Mouse (Mus musculus): ENCODE results near the gene Tmem167b. TPM values are rescaled to one million over a fixed set of nuclear protein-coding genes. Genes with fewer than 3 reads are reported as not detected.

The Tmem167b gene
- polyA plus RNA-seq, 1 experiment from 2014 or later, result 41.8 TPM

DNA sequence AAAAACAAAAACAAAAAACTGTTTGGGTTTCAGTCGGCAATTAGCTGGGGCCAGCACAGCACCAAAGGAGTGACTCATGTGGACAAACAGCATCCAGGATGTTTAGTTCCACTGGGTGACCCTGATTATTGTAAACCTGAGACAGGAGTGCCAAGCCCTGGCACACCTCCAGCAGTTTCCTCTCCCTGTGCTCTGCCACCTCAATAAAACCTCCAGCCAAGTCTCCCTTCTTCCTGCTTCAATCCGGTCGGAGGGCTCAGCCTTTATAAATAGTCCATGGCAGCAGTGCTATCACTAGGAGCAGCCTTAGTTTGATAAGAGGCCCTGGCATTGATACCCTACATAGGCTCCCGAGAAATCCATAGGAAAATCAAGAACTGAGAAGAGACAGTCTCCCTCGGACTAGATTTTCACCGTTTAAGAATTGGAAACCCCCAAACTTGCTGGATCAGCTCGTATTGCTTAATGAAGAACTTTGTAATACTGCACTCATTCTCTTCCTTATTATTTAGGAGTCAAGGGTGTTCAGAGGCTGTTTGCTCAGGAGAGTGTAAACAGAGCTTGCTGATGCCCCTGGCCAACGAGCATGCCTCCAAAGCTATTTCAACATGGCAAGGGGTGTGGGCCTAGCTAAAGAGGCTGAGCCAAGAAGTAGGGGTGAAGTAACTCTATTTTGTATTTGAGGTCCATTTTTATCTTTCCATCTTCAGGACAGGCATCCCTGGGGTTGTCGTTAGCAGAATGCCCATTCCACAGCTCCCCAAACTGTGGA is 29.0 kb downstream of the Tmem167b start:
- H3K4me1 ChIP-seq (ENCODE audit: insufficient read depth, low read depth, low read length), result no peaks in the 10 kb centered on the region
- peak overlapping the region; percentile 65 for H3K27ac ChIP-seq (ENCODE audit: low read length)
- no peak overlapping the region for H3K4me3 ChIP-seq (ENCODE audit: low read depth, low read length)
- ATAC-seq (peak; percentile 79), DNase-seq (ENCODE audit: low spot score) (peak; percentile 85)
- H3K9me3 ChIP-seq (ENCODE audit: low read length), result no peaks in the 10 kb centered on the region
- 0 out of 2 replicates have a peak, but pooled peaks cover 3% of the 10 kb centered on the region for H3K27me3 ChIP-seq (replicated peaks; ENCODE audit: insufficient read depth, low read length)
- TF ChIP-seq CTCF (IDR thresholded peaks at IDR 0.05), result no peak
- peak; percentile 54; the same call in 1 of the 2 replicates for TF ChIP-seq EP300 (IDR thresholded peaks at IDR 0.05)
- no peaks in the 10 kb centered on the region for H3K36me3 ChIP-seq (ENCODE audit: insufficient read depth, low read length)
- no peak overlapping the region for H3K9ac ChIP-seq (replicated peaks; ENCODE audit: low read depth)
- H3K4me2 ChIP-seq (replicated peaks; ENCODE audit: low read depth, low read length), result no peak overlapping the region; the same call in 1 of the 2 replicates
- WGBS, result 42% methylated on average over 9 of the region's 9 CpGs

DNA sequence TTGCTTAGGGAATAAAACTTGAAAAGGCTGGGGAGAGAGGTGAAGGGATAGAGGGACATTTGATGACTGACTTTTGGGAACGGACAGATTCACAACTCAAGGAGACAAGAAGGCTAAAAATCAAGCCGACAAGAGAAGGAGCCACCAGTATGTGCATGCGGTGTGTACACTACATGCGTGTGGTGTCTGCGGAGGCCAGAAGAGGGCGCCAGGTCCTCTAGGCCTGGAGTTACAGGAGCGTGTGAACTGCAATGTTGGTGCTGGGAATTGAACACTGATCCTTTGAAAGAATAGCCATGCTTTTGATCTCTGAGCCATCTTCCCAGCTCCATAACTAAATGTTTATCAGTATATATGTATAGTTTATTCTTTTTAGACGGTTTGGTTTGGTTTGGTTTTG is 33.8 kb downstream of the Tmem167b start:
- H3K27me3 ChIP-seq (replicated peaks; ENCODE audit: insufficient read depth, low read length), result no peaks in the 10 kb centered on the region
- WGBS, result 94% methylated on average over 8 of the region's 8 CpGs
- ATAC-seq, result no peak
- no peak overlapping the region for H3K4me3 ChIP-seq (ENCODE audit: low read depth, low read length)
- no peak overlapping the region for H3K27ac ChIP-seq (ENCODE audit: low read length)
- no peaks in the 10 kb centered on the region for H3K9me3 ChIP-seq (ENCODE audit: low read length)
- no peaks in the 10 kb centered on the region for H3K36me3 ChIP-seq (ENCODE audit: insufficient read depth, low read length)
- H3K9ac ChIP-seq (replicated peaks; ENCODE audit: low read depth), result no peak overlapping the region
- no peaks in the 10 kb centered on the region for H3K4me1 ChIP-seq (ENCODE audit: insufficient read depth, low read depth, low read length)
- TF ChIP-seq CTCF (IDR thresholded peaks at IDR 0.05), result no peak
- no peak for TF ChIP-seq EP300 (IDR thresholded peaks at IDR 0.05)
- no peak for DNase-seq (ENCODE audit: low spot score)
- no peak overlapping the region for H3K4me2 ChIP-seq (replicated peaks; ENCODE audit: low read depth, low read length)

DNA sequence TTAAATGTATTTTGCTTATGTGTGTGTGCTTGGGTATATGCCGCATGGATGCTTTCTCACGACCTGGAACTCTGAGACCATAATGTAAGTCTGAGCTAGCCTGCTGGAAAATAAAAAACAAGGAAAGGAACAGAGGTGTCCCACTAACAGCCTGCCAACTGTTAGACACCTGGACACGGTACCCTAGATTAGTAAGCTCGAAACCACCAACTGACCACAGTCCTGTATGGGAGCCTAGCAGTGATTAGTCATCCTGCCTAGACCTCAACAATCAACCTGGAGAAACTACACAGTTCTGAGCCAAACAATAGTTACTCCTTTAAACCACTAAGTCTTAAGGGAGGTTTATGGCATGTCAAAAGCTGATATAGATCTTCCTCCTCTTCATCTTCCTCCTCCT is 38.9 kb downstream of the Tmem167b start:
- TF ChIP-seq EP300 (IDR thresholded peaks at IDR 0.05) (no peak), CTCF (IDR thresholded peaks at IDR 0.05) (no peak)

DNA sequence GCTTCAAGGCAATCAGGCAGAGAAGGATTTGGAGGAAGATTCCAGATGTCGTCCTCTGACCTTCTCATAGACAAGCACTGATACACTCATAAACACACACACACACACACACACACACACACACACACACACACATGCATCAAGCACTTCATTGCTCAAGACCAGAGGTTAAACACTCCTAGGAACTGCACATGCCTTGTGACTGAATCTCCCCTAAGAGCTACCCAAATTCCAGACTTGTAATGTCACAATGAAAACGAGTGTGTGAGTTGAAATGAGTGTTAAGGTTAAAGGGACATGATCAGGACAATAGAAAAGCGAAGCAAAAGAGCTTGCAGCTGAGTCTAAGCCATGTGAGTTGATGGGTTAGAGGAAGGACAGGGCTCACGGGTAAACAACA is 44.0 kb downstream of the Tmem167b start:
- H3K9ac ChIP-seq (replicated peaks; ENCODE audit: low read depth), result no peak overlapping the region
- DNase-seq (ENCODE audit: low spot score) (peak; percentile 68), ATAC-seq (peak; percentile 64)
- no peaks in the 10 kb centered on the region for H3K27me3 ChIP-seq (replicated peaks; ENCODE audit: insufficient read depth, low read length)
- whole genome bisulfite sequencing, result 34% methylated on average over 4 of the region's 4 CpGs
- 0 out of 2 replicates have a peak, but pooled peaks cover 3% of the 10 kb centered on the region for H3K4me1 ChIP-seq (ENCODE audit: insufficient read depth, low read depth, low read length)
- no peak overlapping the region for H3K4me2 ChIP-seq (replicated peaks; ENCODE audit: low read depth, low read length)
- no peak overlapping the region for H3K27ac ChIP-seq (ENCODE audit: low read length)
- no peaks in the 10 kb centered on the region for H3K36me3 ChIP-seq (ENCODE audit: insufficient read depth, low read length)
- H3K4me3 ChIP-seq (ENCODE audit: low read depth, low read length), result no peak overlapping the region
- TF ChIP-seq CTCF (IDR thresholded peaks at IDR 0.05) (no peak), EP300 (IDR thresholded peaks at IDR 0.05) (no peak)
- H3K9me3 ChIP-seq (ENCODE audit: low read length), result no peaks in the 10 kb centered on the region

More for the DNA sequence above, 38.9 kb downstream of the Tmem167b start:
- 0 out of 2 replicates have a peak, but pooled peaks cover 2% of the 10 kb centered on the region for H3K4me1 ChIP-seq (ENCODE audit: insufficient read depth, low read depth, low read length)
- no peak for ATAC-seq
- no peak for DNase-seq (ENCODE audit: low spot score)
- H3K9ac ChIP-seq (replicated peaks; ENCODE audit: low read depth), result no peak overlapping the region
- H3K27ac ChIP-seq (ENCODE audit: low read length), result no peak overlapping the region
- no peaks in the 10 kb centered on the region for H3K27me3 ChIP-seq (replicated peaks; ENCODE audit: insufficient read depth, low read length)
- H3K4me2 ChIP-seq (replicated peaks; ENCODE audit: low read depth, low read length), result no peak overlapping the region
- H3K36me3 ChIP-seq (ENCODE audit: insufficient read depth, low read length), result no peaks in the 10 kb centered on the region
- H3K4me3 ChIP-seq (ENCODE audit: low read depth, low read length), result no peak overlapping the region
- 85% methylated on average over 4 of the region's 4 CpGs for WGBS
- H3K9me3 ChIP-seq (ENCODE audit: low read length), result no peaks in the 10 kb centered on the region

DNA sequence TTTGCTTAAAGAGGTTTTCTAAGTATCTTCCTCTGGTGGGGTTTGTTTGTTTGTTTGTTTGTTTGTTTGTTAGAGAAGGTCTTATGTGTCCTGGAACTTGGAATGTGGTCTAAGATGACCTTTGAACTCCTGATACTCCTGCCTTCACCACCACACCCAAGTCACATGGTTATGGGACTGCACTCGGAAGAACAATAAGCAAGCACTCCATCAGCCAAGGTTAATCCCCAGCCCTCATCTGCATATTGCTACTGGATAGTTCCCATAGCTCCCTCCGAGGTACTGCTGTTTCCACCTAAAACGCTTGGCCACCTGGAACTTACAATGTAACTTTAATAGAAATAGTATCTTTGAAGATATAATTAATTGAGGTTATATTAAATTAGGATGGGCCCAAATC is 48.8 kb downstream of the Tmem167b start:
- H3K9me3 ChIP-seq (ENCODE audit: low read length), result no peaks in the 10 kb centered on the region
- DNase-seq (ENCODE audit: low spot score) (no peak), ATAC-seq (no peak)
- H3K4me1 ChIP-seq (ENCODE audit: insufficient read depth, low read depth, low read length), result peaks cover under 1% of the 10 kb centered on the region; the same call in 1 of the 2 replicates
- 62% methylated on average over 3 of the region's 3 CpGs for WGBS
- no peak overlapping the region for H3K4me2 ChIP-seq (replicated peaks; ENCODE audit: low read depth, low read length)
- TF ChIP-seq CTCF (IDR thresholded peaks at IDR 0.05), result no peak
- TF ChIP-seq EP300 (IDR thresholded peaks at IDR 0.05), result no peak
- no peaks in the 10 kb centered on the region for H3K36me3 ChIP-seq (ENCODE audit: insufficient read depth, low read length)
- H3K27ac ChIP-seq (ENCODE audit: low read length), result no peak overlapping the region
- no peak overlapping the region for H3K4me3 ChIP-seq (ENCODE audit: low read depth, low read length)
- H3K27me3 ChIP-seq (replicated peaks; ENCODE audit: insufficient read depth, low read length), result no peaks in the 10 kb centered on the region
- no peak overlapping the region for H3K9ac ChIP-seq (replicated peaks; ENCODE audit: low read depth)

DNA sequence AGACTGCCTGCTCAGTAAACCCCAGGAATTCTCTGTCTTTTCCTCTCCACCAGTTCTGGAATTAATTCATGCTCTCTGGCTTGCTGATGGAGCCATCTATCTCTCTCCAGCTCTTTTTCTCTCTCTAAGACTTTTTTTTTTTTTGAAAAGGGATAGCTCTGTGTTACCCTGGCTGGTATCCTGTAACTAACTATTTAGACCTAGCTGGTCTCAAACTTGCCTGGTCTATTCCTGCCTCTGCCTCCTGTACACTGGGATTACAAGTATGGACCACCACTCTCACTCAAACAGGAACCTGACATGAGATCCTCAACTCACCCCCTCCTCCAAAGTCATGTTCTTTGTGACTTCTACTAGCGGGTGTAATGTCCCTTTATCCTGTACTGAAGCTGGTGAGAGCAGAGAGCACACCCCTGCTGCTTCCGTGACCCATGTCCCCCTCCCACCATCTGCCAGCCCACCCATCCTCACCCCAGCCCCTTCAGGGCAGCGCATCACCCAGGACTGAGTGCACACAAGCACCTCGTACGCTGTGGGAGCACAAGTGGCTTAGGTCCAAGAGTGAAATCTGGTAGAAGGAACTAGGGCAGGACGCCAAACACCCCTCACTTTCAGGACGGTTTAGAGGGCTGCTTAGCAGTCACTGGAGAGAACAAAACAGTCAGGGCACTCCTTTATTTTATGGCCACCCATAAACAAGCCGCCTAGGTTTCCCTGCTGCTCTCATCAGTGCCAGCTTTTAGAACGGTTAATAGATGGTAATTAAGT is 51.4 kb downstream of the Tmem167b start:
- no peak overlapping the region for H3K4me3 ChIP-seq (ENCODE audit: low read depth, low read length)
- no peak overlapping the region for H3K9ac ChIP-seq (replicated peaks; ENCODE audit: low read depth)
- no peaks in the 10 kb centered on the region for H3K36me3 ChIP-seq (ENCODE audit: insufficient read depth, low read length)
- TF ChIP-seq EP300 (IDR thresholded peaks at IDR 0.05) (no peak), CTCF (IDR thresholded peaks at IDR 0.05) (no peak)
- WGBS, result 24% methylated on average over 9 of the region's 9 CpGs
- no peaks in the 10 kb centered on the region for H3K27me3 ChIP-seq (replicated peaks; ENCODE audit: insufficient read depth, low read length)
- DNase-seq (ENCODE audit: low spot score) (no peak), ATAC-seq (no peak)
- H3K27ac ChIP-seq (ENCODE audit: low read length), result no peak overlapping the region
- H3K4me1 ChIP-seq (ENCODE audit: insufficient read depth, low read depth, low read length), result no peaks in the 10 kb centered on the region; the same call in 1 of the 2 replicates
- no peaks in the 10 kb centered on the region for H3K9me3 ChIP-seq (ENCODE audit: low read length)
- H3K4me2 ChIP-seq (replicated peaks; ENCODE audit: low read depth, low read length), result no peak overlapping the region

All from lung, postnatal 0 days (tissue).